Mouse (Mus musculus) thymus, postnatal 4 days (tissue): ENCODE results near the gene Slc6a9.

ENCODE experiments used
- DNase-seq: peaks from one replicate; pipeline ENCODE4 v3.0.0; 2021

The Slc6a9 gene

GRCm38 (mm10) chr4:117914031-117914430 is 79.7 kb downstream of the Slc6a9 start:
- no peak for DNase-seq

- DNase-seq: peak; percentile 92
Observed at GRCm38 (mm10) chr4:117914591-117915442, 80.5 kb downstream of the Slc6a9 start, which contains the start of gene Ipo13. TSS of gene Ipo13 (minus strand) at chr4:117914999.

- DNase-seq: peak; percentile 51
Observed at GRCm38 (mm10) chr4:117915489-117916105, 81.3 kb downstream of the Slc6a9 start.

GRCm38 (mm10) chr4:117916386-117916785 is 82.1 kb downstream of the Slc6a9 start:
- DNase-seq: no peak

- no peak for DNase-seq
Observed at GRCm38 (mm10) chr4:117917402-117917801, 83.1 kb downstream of the Slc6a9 start.

- no peak for DNase-seq
Observed at GRCm38 (mm10) chr4:117917847-117918246, 83.5 kb downstream of the Slc6a9 start.

- DNase-seq: no peak
Observed at GRCm38 (mm10) chr4:117918261-117918660, 84.0 kb downstream of the Slc6a9 start.

GRCm38 (mm10) chr4:117918762-117919161 is 84.5 kb downstream of the Slc6a9 start:
- DNase-seq: no peak

GRCm38 (mm10) chr4:117921358-117921757 is 87.1 kb downstream of the Slc6a9 start:
- DNase-seq: no peak

- no peak for DNase-seq
Observed at GRCm38 (mm10) chr4:117923450-117923849, 89.1 kb downstream of the Slc6a9 start.
